Mouse (Mus musculus) spleen, postnatal 36 days (tissue): Measurements from ENCODE around the gene Mrpl49.

Experiments
- DNase-seq, 2 experiments: peaks; one replicate each; pipeline ENCODE4 v3.0.0; 2022; ENCODE audit warnings: low spot score in 2 of 2, mixed read lengths in 1 of 2

The Mrpl49 gene

DNA sequence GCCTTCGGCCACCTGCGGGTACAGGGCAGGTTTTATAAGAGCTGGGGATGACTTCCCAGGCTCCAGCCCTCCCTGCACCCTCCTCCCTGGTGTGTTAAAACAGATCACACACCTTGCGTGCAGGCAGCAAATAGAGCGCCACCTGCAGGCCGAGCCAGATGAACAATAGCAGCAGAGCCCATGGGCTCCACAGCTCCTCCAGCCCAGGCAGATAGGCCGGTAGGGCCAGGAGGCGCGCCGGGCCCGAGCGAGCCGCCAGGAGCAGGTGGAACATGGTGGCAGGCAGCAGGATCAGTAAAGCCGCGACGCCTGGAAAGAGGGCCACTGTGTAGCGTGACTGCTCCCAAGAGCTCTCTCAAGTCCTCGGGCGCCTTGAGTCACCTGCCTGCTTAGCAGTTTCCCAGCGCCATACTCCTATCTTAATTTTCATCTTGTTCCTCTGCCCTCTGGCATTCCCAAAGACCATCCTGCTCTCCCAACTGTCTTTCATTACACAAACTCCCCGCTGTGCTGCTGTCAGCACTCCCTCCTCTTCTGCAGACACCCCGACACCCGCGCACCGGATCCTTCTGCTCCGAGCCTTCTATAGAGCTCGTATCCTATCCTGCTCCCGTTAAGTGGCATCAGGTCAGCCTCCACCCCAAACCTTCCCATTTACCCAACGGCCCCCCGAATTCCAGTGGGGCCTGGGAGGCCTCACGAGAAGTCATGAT, 9.6 kb upstream of the Mrpl49 start:
- DNase-seq, result peak; percentile 77 to 84

DNA sequence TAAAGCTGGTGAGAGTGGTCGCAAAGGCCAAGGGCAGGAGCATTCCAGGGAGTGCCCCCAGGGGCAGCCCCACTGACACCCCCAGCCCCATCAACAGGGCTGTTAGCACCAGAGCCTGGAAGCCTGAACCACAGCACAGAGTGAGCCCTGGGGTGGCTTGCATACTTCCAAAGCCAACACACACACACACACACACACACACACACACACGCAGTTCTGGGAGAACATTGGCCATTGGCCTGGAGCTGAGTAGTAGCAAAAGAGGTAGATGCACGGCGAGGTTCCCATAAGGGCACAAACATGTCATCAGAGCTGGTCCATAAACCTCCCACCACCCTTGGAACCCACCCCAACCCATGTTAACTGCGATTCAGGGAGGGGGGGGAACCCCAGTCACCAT, 9.0 kb upstream of the Mrpl49 start:
- no peak for DNase-seq

DNA sequence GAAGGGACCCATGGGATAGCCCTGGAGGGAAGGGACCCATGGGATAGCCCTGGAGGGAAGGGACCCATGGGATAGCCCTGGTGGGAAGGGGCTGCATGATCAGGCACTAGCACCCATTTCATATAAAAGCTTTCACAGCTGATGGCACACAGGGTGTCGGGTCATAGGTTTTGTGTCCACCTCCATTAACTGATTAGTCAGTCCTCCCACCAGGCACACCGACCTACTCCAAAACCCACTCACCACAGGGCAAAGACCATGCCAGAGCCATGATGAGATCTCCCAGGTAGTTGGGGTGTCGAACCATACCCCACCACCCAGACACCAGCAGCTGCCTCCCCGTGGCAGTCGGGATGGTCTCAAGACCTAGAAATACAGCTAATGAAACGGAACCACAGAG, 5.5 kb upstream of the Mrpl49 start:
- DNase-seq, result no peak

DNA sequence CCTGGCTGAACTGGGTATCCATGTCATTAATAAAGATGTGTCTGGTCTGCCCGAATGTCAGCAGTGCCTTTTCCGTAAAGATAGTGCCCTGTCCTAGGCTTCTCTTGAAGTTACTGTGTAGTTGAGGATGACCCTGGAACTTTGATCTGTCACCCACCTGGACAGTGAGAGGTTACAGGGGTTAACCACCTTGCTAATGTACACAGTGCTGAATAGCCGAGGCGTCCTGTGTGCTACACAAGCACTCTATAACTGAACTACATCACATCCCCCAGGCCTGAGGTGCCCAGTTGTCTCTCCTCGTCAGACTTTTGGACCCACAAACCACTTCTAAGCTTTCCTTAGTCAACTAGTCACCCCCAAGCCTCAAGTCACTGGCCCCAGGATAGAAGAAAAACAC, 4.8 kb upstream of the Mrpl49 start:
- DNase-seq, result no peak

DNA sequence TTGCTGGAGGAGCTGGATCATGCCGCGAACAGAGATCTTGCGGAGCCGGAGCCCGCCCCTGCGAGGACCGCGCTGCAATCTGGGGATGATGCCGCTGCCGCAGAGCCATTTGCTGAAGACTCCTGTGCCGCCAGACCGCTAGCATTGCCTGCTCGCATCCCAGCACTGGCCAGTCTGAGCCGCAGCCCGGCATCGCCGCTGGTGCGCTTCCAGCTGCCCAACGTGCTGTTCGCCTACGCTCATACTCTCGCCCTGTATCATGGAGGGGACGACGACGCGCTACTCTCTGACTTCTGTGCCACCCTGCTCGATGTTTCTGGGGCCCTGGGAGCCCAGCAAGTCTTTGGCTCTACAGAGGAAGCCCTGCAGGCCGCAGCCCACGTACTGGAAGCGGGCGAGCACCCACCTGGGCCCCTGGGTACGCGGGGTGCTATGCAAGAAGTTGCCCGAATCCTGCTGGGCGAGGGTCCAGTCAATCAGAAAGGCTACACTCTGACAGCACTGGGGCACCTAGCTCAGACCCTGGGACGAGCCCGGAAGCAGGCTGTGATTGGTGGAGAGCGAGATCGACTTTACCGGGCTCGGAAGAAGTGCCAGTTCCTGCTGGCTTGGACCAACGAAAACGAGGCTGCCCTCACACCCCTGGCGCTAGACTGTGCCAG, 4.2 kb upstream of the Mrpl49 start:
- peak; percentile 79 for DNase-seq

DNA sequence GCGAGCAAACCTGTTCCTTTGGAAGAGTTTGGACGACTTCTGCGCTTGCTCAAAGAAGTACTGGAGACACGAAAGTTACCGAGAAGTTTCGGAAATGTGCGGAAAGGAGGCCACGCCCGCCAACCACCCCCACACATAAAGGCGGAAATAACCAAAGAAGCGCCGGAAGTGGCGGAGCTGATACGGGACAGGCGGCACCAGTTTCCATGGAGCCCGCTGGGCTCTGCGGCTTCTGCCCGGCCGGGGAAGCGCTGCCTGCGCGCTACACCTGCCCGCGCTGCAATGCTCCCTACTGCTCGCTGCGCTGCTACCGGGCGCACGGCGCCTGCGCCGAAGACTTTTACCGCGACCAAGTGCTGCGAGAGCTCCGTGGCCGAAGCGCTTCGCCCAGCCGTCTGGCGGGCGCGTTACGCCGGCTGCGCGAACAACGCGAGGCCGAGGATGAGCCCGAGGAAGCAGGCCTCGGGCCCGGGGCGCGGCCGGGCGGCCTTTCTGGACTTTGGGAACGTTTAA, 3.5 kb upstream of the Mrpl49 start, which contains the start of gene Znhit2:
Gene Znhit2, plus strand, starts transcription at position 172 of the 513 bp plus-strand sequence.
- peak; percentile 94 to 96 for DNase-seq

DNA sequence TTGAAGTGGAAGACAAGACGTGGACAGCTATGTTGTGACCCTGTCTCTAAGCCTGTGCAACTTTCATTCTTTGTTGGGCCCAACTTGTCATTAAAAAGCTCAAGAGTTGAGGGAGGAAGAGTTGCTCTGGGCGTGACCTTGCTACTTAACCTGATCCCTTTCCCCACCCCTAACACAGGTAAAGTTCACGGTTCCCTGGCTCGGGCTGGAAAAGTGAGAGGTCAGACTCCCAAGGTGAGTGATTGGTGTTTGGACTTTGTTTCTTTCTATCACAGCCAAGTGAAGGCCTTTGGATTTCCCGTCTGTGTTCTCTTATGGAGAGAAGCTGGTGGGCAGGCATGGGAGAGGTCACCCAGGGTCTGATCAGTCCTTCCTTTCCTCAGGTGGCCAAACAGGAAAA, 1.4 kb upstream of the Mrpl49 start:
- DNase-seq, result no peak

DNA sequence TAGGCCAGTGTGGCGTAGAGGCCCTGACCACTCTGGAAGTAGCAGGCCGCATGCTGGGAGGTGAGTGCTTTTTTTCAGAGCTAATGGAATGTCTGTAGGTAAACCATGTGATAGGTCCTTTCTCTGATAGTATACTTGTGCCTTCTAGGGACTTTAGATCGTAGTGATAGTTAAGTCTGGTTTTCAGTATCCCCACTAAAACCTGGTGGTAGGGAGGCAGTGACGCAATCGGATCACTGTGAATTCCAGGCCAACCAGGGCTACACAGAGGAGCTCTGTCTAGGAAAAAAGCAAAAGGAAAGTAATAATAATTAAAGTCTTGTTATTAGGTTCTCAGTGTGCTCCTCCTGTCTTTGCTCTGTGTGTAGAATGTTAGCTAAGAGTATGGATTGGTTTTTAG, 928 bp upstream of the Mrpl49 start:
- DNase-seq, result no peak

DNA sequence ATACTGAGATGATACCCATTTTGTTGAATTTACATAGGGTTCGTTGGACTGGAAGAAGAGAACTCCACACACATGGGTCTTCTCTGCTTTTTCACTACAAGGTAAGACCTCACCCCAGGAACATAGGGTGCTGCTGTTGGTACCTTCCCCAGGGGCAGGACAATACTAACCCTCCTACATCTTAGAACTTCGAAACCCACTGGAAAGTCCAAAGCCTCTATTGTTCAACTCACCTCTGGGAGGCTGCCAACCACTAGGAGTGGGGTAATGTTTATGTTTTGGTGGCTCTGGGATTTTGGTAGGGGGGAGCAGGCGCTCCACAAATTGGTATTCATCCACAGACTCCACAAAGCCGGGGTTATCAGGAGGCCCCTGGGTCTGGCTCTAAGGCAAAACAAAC, 889 bp downstream of the Mrpl49 start:
- DNase-seq, result no peak

DNA sequence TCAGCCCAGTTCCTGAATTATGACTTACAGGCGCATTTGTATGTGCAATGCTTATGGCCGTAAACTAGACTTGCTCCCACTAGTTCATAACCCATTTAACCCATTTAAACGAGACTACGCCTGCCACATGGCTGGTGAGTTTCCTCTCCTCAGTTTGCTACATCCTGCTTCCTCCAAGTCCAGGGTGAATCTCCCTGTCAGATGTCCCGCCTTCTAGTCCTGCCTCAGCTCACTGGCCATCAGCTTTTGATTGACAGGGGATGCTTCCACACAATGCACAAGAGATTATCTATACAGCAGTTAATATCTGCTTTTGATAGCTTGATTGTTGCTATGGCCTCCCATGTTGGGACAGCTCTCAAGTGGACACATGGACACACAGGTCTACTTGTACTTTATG, 3.3 kb downstream of the Mrpl49 start:
- DNase-seq, result no peak

DNA sequence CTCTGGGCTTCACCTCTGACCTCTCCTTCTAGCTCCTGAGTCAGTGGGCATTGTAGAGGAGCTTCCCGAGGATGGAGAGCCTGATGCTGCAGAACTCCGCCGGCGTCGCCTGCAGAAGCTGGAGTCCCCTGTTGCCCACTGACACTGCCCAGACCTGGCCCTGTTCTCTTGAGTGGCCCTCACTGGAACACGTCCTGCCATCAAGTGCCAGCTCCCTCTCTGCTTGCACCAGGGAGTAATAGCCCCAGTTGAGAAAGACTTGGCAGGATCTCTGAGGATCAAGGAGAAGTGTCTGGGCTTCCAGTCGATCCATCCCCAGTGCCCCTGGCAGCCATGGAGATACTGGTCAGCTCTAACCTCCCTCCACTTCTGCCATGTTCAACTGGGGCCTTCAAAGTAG, 5.1 kb downstream of the Mrpl49 start:
- no peak for DNase-seq

DNA sequence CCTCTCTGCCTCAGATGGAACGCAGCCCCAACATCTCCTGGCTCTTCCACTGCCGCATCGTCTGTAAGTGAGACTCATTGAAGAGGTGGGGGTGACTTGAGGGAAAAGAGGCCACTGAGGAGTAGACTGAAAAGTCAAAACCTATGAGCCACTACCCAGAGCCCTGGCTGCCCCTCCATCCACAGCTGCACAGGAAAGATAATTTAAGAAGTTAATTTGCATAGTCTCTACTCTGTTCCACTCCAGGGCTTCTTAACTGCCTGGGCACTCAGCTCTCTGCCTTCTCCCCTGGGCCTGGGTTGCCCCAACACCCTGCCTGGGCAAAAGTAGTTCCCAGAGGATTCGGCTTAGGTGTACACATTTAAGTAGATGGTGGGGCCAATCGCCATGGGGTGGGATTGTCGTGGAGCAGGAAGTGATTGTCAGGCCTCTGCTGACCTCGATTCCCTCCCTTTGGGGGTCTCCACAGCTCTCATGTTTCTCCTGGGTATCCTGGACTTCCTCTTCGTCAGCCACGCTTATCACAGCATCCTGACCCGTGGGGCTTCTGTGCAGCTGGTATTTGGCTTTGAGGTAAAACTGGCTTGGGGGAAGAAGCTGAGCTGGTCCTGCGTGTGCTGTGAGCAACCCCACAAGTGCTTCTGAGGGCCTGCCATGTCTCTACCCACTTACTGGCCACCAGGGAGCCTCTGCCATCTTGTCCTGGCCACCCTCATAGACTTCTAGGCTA, 8.7 kb downstream of the Mrpl49 start:
- peak; percentile 83 to 86 for DNase-seq

DNA sequence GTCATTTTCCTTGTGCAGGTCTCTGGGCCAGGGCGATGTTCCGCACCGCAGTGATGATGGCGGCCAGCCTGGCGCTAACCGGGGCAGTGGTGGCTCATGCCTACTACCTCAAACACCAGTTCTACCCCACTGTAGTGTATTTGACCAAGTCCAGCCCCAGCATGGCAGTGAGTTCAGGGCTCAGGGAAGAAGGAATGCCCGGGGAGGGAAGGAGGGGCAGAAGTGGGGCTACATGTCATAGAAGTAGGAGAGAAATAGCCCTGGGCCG, 9.8 kb downstream of the Mrpl49 start:
- no peak for DNase-seq

DNA sequence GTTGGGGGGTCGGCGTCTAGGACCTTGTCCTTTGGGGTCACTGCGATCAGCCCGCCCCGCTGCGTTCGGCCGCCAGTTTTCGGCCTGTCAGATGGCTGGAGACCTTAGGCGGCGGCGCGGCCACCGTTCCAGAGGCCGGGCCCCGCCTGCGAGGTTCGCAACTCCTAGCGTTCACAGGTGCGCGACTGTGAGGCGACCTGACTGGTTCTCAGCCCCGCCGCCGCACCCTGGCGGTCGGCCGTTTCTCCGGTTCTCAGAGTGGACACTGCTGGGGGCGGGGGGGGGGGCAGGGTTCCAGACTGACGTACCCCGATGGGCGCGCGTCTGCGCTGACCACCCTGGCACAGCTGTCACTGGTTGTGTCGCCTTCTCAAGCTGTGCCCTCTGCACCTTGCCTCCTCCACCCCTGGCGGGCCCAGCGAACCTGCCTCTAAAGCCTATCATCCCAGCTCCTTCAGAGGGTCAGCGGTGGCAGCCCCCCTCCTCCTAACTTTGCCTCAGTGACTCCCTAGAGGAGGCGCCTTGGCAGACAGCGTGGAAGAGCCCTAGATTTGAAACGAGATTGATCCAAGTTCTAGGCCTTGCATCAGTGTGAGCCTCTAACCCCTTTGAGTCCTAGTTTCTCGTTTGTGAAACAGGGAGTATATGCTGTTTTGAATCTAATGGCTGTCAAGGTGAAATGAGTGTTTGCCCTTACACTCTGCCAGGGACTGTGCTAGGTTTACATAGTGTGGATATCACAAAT, 10.3 kb downstream of the Mrpl49 start:
- no peak for DNase-seq

DNA sequence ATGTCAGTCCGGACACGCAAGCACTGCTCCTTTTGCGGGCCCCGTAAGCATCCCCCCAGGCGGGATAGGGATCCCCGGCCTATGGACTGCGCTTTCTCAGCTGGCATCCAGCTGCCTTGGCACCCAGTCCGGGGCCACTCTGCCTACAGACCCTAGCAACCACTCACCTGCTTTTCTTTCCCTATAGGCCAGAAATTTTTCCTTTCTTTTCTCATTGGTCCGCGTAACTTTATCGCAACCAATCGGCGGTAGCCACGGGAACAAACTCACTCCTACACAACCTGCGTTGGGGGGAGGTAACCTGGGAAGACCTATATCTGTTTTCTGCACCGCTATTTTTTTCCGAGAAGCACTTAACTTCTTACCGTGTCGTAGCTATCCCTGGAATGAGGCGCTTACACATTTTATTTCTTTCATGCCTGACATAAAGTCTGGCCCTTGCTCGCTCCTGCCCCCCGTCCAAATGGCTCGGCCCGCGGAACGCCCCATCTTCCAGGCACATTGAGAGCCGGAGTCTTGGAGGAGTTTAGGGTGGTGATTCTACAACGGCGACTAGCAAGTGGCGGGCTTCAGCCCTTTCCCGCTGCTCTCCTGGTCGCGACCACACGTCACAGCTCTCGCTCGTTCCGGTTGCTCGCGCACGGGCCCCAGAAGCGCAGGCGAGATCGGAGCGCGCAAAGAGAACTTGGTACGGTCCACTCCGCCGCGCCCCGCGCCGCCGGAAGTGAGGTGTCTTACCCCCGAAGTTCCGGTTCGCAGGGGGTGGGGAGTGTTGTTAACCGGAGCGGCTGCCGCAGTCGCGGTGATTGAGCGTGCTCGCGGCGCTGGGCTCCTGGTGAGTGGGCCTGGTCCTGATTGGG, 11.1 kb downstream of the Mrpl49 start, which contains the start of gene Syvn1:
Gene Syvn1, plus strand, starts transcription at position 283 of the 860 bp plus-strand sequence.
- DNase-seq, result peak; percentile 92 to 94

DNA sequence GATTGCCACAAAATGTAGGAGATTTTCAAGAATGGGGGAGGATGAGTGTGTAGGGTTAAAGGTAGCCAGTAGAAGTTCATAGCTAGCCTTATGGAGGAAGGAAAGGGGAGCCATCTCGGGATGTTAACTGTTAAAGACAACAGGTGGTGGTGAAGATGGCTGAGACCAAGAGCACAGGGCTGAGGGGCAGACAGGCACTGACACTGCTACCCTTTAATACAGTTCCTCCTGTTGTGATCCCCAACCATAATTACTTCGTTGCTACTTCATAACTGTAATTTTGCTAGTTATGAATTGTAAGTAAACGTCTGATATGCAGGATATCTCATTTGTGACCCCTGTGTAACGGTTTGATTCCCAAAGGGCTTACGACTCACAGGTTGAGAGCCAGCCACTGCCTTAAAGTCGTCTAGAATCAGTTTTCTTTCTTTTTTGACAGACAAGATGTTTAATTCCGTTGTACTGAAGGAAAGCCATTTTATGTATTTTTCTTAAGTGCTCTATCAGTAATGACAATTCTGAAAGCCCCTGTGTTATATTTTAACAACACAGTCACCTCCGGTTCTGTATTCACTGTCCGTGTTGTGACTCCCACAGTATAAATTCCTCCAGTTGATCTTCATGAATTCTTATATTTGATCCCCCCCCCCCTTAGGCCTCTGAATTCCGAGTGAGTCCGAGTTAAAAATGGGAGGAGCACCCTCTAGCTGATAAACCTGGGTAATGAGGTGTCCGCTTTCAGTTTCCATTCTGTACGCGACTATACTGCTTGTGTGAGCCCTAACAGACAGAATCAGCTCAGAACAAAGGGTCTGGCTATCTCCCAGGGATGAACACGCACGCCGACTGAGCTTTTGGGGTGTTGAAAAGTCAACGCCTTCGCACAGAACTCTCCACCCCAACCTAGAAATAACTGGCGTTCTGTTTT, 12.0 kb downstream of the Mrpl49 start:
- DNase-seq, result peak; percentile 63 to 73

DNA sequence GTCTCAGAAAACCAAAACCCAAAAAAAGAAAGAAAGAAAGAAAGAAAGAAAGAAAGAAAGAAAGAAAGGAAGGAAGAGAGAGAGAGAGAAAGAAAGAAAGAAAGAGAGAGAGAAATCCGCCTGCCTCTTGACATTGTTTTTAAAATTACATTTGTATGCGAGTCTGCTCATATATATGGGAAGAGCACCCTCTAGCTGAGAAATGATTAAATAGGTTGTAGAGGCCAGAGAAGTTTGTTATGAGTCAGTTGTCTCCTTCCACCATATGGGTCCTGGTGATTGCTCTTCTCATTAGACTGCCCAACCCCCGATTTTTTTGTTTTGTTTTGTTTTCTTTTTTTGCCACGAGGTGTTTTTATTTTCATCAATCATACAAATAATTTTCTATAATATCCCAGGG, 13.5 kb downstream of the Mrpl49 start:
- DNase-seq, result peak in 1 of 2 experiments; percentile 42

DNA sequence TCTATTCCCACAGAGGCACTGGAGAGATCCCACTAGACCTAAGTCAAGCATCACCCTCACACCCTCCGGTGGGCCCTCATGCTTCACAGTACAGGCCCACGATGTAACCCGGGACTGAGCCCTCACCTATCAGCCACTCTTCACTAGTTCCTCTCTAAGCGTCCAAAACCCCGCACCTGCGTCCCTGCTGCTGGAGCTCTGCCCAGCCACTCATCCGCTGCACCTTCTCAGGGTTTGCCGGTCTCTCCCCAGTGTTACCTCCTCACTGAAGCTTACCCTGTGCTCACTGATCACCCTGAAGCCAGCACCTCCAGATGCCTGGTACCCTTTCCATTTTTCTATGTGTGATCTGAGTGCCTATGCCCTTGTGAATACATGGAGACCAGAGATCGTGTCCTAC, 15.3 kb downstream of the Mrpl49 start:
- no peak for DNase-seq

DNA sequence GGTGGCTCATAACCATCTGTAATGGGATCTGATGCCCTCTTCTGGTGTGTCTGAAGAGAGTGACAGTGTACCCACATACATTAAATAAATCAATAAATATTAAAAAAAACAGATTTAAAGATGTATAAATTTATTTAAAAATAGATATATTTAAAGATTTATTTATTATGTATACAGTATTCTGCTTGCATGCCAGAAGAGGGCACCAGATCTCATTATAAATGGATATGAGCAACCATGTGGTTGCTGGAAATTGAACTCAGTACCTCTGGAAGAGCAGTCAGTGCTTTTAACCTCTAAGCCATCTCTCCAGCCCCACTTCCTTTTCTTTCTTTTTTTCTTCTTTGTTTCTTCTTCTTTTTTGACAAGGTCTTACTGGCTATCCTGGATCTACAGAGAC, 17.6 kb downstream of the Mrpl49 start:
- DNase-seq, result no peak

DNA sequence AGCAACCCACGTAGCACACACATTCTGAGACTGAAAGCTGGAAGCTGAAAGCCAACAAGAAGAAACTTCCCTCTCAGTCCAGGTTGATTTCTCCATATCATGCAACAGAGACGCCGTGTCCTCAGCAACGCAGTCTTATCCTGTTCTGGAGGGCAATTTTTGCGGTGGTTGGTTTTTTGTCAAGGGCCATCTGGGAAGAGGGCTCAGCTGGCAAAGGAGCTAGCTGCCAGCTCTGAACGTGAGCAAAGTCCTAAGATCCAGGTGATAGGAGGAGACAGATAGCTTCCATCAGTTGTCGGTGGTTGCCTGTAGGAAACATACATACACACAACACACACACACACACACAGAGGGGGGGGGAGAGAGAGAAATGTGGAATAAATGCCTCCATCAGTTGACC, 19.3 kb downstream of the Mrpl49 start:
- no peak for DNase-seq
